In genomic region chr10:21420457-21421424, GRCm38 (mm10) we compare ENCODE assay signal across 9 mouse cellular contexts. TPM values are rescaled to one million over a fixed set of nuclear protein-coding genes. Genes with fewer than 3 reads are reported as not detected.
DNase-seq lines count a peak whose midpoint lies in the region; ATAC-seq and TF ChIP-seq lines count a peak whose summit lies in the region.
"Had no signal": no experiment of that assay in that cellular context is flagged by ENCODE, and none has a peak within 500 bp of the region (broad histone marks: within the 10 kb centered on the region; RNA-seq: fewer than 3 reads in every experiment).

No protein-coding gene starts in this region.

- H3K4me2 ChIP-seq in hindbrain, embryonic 11.5 days (replicated peaks; ENCODE audit: low read depth, low read length) = no peak overlapping the region
- H3K4me2 ChIP-seq in hindbrain, embryonic 12.5 days (replicated peaks) = no peak overlapping the region

- no peak overlapping the region for H3K27ac ChIP-seq in hindbrain, embryonic 11.5 days (ENCODE audit: low read depth, low read length)
- no peak overlapping the region for H3K27ac ChIP-seq in hindbrain, embryonic 12.5 days
- no peak overlapping the region for H3K27ac ChIP-seq in ES-Bruce4 (ENCODE audit: insufficient read depth, low read length)

- H3K9me3 ChIP-seq in hindbrain, embryonic 11.5 days (ENCODE audit: control insufficient read depth, low read length) = no peaks in the 10 kb centered on the region
- no peaks in the 10 kb centered on the region for H3K9me3 ChIP-seq in hindbrain, embryonic 12.5 days (replicated peaks)
- no peaks in the 10 kb centered on the region for H3K9me3 ChIP-seq in ES-Bruce4 (replicated peaks; ENCODE audit: control insufficient read depth, insufficient read depth, low read length, poor library complexity, severe bottlenecking)

- ATAC-seq in hindbrain, embryonic 11.5 days (ENCODE audit: low FRiP score) = no peak
- ATAC-seq in hindbrain, embryonic 12.5 days (ENCODE audit: low FRiP score) = no peak

- DNase-seq in hindbrain, embryonic 11.5 days (ENCODE audit: low spot score) = peak; percentile 68
- peak; percentile 6 for DNase-seq in c-Kit-positive CD71-negative TER-119-negative erythroid progenitor cells, embryonic 14.5 days (ENCODE audit: low read depth)
- DNase-seq in gastrocnemius, postnatal 14 days = peak; percentile 48
- DNase-seq in left cerebral cortex, postnatal 14 days (ENCODE audit: low spot score in 2 of 2) = peak; percentile 57 to 58
- DNase-seq in natural killer cell, adult 2 months (ENCODE audit: low spot score in 2 of 2) = peak; percentile 31 to 65
- peak; percentile 68 to 71 for DNase-seq in thymus, postnatal 36 days

- intact Hi-C loops in gastrocnemius, postnatal 14 days (cut with DNase I; ENCODE audit: low total_unique reads) = no loop called here
- intact Hi-C loops in left cerebral cortex, postnatal 14 days (cut with DNase I) = no loop called here

- H3K4me1 ChIP-seq in hindbrain, embryonic 11.5 days (replicated peaks; ENCODE audit: control insufficient read depth, insufficient read depth, low read length) = no peaks in the 10 kb centered on the region
- H3K4me1 ChIP-seq in hindbrain, embryonic 12.5 days = no peaks in the 10 kb centered on the region
- H3K4me1 ChIP-seq in ES-Bruce4 (ENCODE audit: control insufficient read depth, insufficient read depth, low read length) = no peaks in the 10 kb centered on the region

- no peaks in the 10 kb centered on the region for H3K36me3 ChIP-seq in hindbrain, embryonic 11.5 days (ENCODE audit: control insufficient read depth, insufficient read depth, low read length)
- no peaks in the 10 kb centered on the region for H3K36me3 ChIP-seq in hindbrain, embryonic 12.5 days
- H3K36me3 ChIP-seq in ES-Bruce4 (ENCODE audit: control insufficient read depth, insufficient read depth, low read length, poor library complexity, severe bottlenecking) = no peaks in the 10 kb centered on the region

- no peak for TF ChIP-seq POLR2A in ES-Bruce4 (IDR thresholded peaks at IDR 0.05; ENCODE audit: insufficient read depth, low read length)

- no peak overlapping the region for H3K4me3 ChIP-seq in hindbrain, embryonic 11.5 days (ENCODE audit: low read depth, low read length)
- no peak overlapping the region for H3K4me3 ChIP-seq in hindbrain, embryonic 12.5 days
- H3K4me3 ChIP-seq in ES-Bruce4 (ENCODE audit: low read depth, low read length) = no peak overlapping the region
- H3K4me3 ChIP-seq: myocyte had no signal

- no peak for TF ChIP-seq EP300 in ES-Bruce4 (IDR thresholded peaks at IDR 0.05; ENCODE audit: insufficient read depth, low read depth, low read length)

- peak; percentile 60 for TF ChIP-seq CTCF in ES-Bruce4 (IDR thresholded peaks at IDR 0.05; ENCODE audit: low read depth, low read length)

- H3K27me3 ChIP-seq in hindbrain, embryonic 11.5 days (ENCODE audit: control insufficient read depth, insufficient read depth, low read length) = no peaks in the 10 kb centered on the region
- H3K27me3 ChIP-seq in hindbrain, embryonic 12.5 days = no peaks in the 10 kb centered on the region
- no peaks in the 10 kb centered on the region for H3K27me3 ChIP-seq in ES-Bruce4 (ENCODE audit: control insufficient read depth, insufficient read depth, low read length, poor library complexity, severe bottlenecking)

- 74% methylated on average over 24 of the region's 24 CpGs for WGBS in hindbrain, embryonic 11.5 days
- 75% methylated on average over 24 of the region's 24 CpGs for whole genome bisulfite sequencing in hindbrain, embryonic 12.5 days

- H3K9ac ChIP-seq in hindbrain, embryonic 11.5 days (ENCODE audit: low read depth, low read length) = no peak overlapping the region
- H3K9ac ChIP-seq in hindbrain, embryonic 12.5 days = no peak overlapping the region
- H3K9ac ChIP-seq in ES-Bruce4 (ENCODE audit: low read depth, poor library complexity, severe bottlenecking) = no peak overlapping the region

RNA-seq across cellular contexts. Expression of gene Aldh8a1, which starts 43.6 kb away (rescaled TPM):
- 0.12 TPM in 1 of 2 replicates, not detected in the other for polyA plus RNA-seq in hindbrain, embryonic 11.5 days (2014; fragmentation: Nextera tagmentation; extraction: Ambion mirVana)
- polyA plus RNA-seq in hindbrain, embryonic 12.5 days (2016; fragmentation: Nextera tagmentation; extraction: Ambion mirVana) = 0.12 TPM in 1 of 2 replicates, not detected in the other
- not detected in 2 replicates for polyA plus RNA-seq in ES-Bruce4 (2011; ENCODE audit: insufficient read depth, insufficient read length, low read depth, missing spikeins)
- total RNA-seq in gastrocnemius, postnatal 14 days (2021) = not detected
- under 1 TPM; 0.13 TPM for total RNA-seq in left cerebral cortex, postnatal 14 days (2021)
- polyA plus RNA-seq: myocyte had no signal

Comparison
In these comparisons a context has a peak if more than half of its experiments do, and no peak if none do; other contexts are left out.
1. DNase-seq: peak in every context shown above with its lines; median percentile 70 in thymus, postnatal 36 days; 68 in hindbrain, embryonic 11.5 days; 58 in left cerebral cortex, postnatal 14 days; 48 in gastrocnemius, postnatal 14 days; 48 in natural killer cell, adult 2 months; 6 in c-Kit-positive CD71-negative TER-119-negative erythroid progenitor cells, embryonic 14.5 days.